Mouse (Mus musculus): Measurements from ENCODE around the gene Snn.

- TF ChIP-seq CTCF (IDR thresholded peaks at IDR 0.05; ENCODE audit: extremely low read depth, insufficient read depth, low read length), result no peak
- no peak for TF ChIP-seq POLR2A (IDR thresholded peaks at IDR 0.05; ENCODE audit: extremely low read depth, insufficient read depth, low read length)
Observed at GRCm38 (mm10) chr16:11071176-11071575, 10.4 kb downstream of the Snn start.
